Mouse (Mus musculus) testis, adult 10 weeks (tissue): Measurements from ENCODE around the gene Tcf7l2. TPM values are rescaled to one million over a fixed set of nuclear protein-coding genes. Genes with fewer than 3 reads are reported as not detected.

Source experiments
- polyA plus RNA-seq: library from polyadenylated mRNA; stranded (reverse); fragments of 350-450 nt; fragmentation: Illumina TruSeq; extraction: RNeasy Lipid Tissue Mini Kit (QIAGEN cat#74804); gene quantifications from one replicate; pipeline ENCODE4 v1.2.3, GENCODE M21; 2014; ENCODE audit warnings: low read depth, low replicate concordance

Gene Tcf7l2
- polyA plus RNA-seq: 2.9 TPM

DNA sequence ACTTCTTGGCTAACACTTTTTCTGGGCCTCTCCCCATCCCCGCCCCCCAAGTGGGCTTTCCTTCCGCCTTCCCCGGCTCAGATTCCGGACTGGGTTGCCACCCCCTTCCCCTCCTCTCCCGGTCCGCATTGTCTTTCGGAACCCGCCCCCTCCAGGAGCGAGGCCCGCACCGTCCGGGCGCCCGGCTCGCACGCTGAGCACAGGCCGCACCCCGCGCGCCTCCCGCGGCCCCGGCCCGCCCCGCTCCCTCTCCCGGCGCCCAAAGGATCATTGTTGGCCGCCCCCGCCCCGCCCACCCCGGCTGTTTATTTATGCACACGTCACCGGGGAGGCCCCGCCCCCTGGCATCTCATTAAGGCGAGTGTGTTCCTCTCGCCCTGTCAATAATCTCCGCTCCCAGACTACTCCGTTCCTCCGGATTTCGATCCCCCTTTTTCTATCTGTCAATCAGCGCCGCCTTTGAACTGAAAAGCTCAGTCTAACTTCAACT is at the start of gene Tcf7l2:
TSS of gene Tcf7l2 (plus strand) at position 382 of the 490 bp plus-strand sequence.

